Mouse (Mus musculus): ENCODE measurements around the gene Lingo1.

GRCm38 (mm10) chr9:56682826-56683225, 113.4 kb downstream of the Lingo1 start:
- no peak for TF ChIP-seq GATA1 (IDR thresholded peaks at IDR 0.05; ENCODE audit: low read length)
- TF ChIP-seq TAL1 (IDR thresholded peaks at IDR 0.05; ENCODE audit: low read length), result no peak

Measured in erythroblast, embryonic 14.5 days (primary cell).